Mouse (Mus musculus): ENCODE results near the gene Cbwd1.

GRCm38 (mm10) chr19:24966203-24966602 is 4.8 kb upstream of the Cbwd1 start:
- TF ChIP-seq CTCF (IDR thresholded peaks at IDR 0.05; ENCODE audit: low read depth, low read length) = no peak
- no peak for TF ChIP-seq POLR2A (IDR thresholded peaks at IDR 0.05; ENCODE audit: insufficient read depth, low read length)
- no peak for TF ChIP-seq EP300 (IDR thresholded peaks at IDR 0.05; ENCODE audit: insufficient read depth, low read depth, low read length)

Measured in ES-Bruce4 (cell line).